In genomic region chr11:107859288-107859687, GRCm38 (mm10) we compare ENCODE assay signal across 10 mouse cellular contexts. TPM values are rescaled to one million over a fixed set of nuclear protein-coding genes. Genes with fewer than 3 reads are reported as not detected.
DNase-seq lines count a peak whose midpoint lies in the region; ATAC-seq and TF ChIP-seq lines count a peak whose summit lies in the region.
"Had no signal": no experiment of that assay in that cellular context is flagged by ENCODE, and none has a peak within 500 bp of the region (broad histone marks: within the 10 kb centered on the region; RNA-seq: fewer than 3 reads in every experiment).

No protein-coding gene starts in this region.

- no peaks in the 10 kb centered on the region for H3K27me3 ChIP-seq in forebrain, embryonic 11.5 days (ENCODE audit: control insufficient read depth, insufficient read depth, low read length)
- H3K27me3 ChIP-seq in forebrain, embryonic 13.5 days = no peaks in the 10 kb centered on the region
- H3K27me3 ChIP-seq in spleen, adult 2 months (ENCODE audit: control insufficient read depth, insufficient read depth, low read length) = no peaks in the 10 kb centered on the region
- no peaks in the 10 kb centered on the region for H3K27me3 ChIP-seq in hindbrain, embryonic 15.5 days
- peaks cover 5% of the 10 kb centered on the region; the same call in 1 of the 2 replicates for H3K27me3 ChIP-seq in lung, embryonic 14.5 days (ENCODE audit: insufficient read depth, low read length)
- no peaks in the 10 kb centered on the region for H3K27me3 ChIP-seq in splenic B cell, adult 2 months (ENCODE audit: control insufficient read depth, insufficient read depth, low read length, poor library complexity, severe bottlenecking)
- H3K27me3 ChIP-seq: stomach, embryonic 15.5 days had no signal

- TF ChIP-seq CTCF in spleen, adult 2 months (IDR thresholded peaks at IDR 0.05; ENCODE audit: extremely low read depth, insufficient read depth, insufficient read length, insufficient replicate concordance) = peak; percentile 29; the same call in 1 of the 2 replicates
- TF ChIP-seq CTCF in lung, embryonic 14.5 days (IDR thresholded peaks at IDR 0.05; ENCODE audit: low read depth) = peak; percentile 90

- WGBS in forebrain, embryonic 11.5 days = 29% methylated on average over 7 of the region's 7 CpGs
- WGBS in forebrain, embryonic 13.5 days = 17% methylated on average over 7 of the region's 7 CpGs
- 21% methylated on average over 7 of the region's 7 CpGs for WGBS in spleen, adult 2 months
- 23% methylated on average over 7 of the region's 7 CpGs for WGBS in hindbrain, embryonic 15.5 days
- WGBS in lung, embryonic 14.5 days = 14% methylated on average over 7 of the region's 7 CpGs

- peak; percentile 49; the same call in 1 of the 2 replicates for ATAC-seq in forebrain, embryonic 11.5 days (replicated peaks; ENCODE audit: low FRiP score)
- ATAC-seq in forebrain, embryonic 13.5 days = no peak
- ATAC-seq in hindbrain, embryonic 15.5 days (ENCODE audit: low FRiP score, low read depth) = peak; percentile 33; the same call in 1 of the 2 replicates
- ATAC-seq in lung, embryonic 14.5 days (ENCODE audit: insufficient read depth) = no peak

- no peaks in the 10 kb centered on the region for H3K4me1 ChIP-seq in forebrain, embryonic 11.5 days (replicated peaks; ENCODE audit: control insufficient read depth, insufficient read depth, low read length)
- peaks cover 8% of the 10 kb centered on the region; the same call in 1 of the 2 replicates for H3K4me1 ChIP-seq in forebrain, embryonic 13.5 days
- H3K4me1 ChIP-seq in spleen, adult 2 months (ENCODE audit: control insufficient read depth, insufficient read depth, insufficient read length) = no peaks in the 10 kb centered on the region
- H3K4me1 ChIP-seq in hindbrain, embryonic 15.5 days (replicated peaks) = peaks cover 13% of the 10 kb centered on the region; the same call in 1 of the 2 replicates
- no peaks in the 10 kb centered on the region for H3K4me1 ChIP-seq in lung, embryonic 14.5 days (ENCODE audit: insufficient read depth)
- H3K4me1 ChIP-seq: limb, embryonic 12.5 days; stomach, embryonic 15.5 days had no signal

- no peak overlapping the region for H3K4me3 ChIP-seq in forebrain, embryonic 11.5 days (ENCODE audit: low read depth, low read length)
- H3K4me3 ChIP-seq in forebrain, embryonic 13.5 days = no peak overlapping the region
- H3K4me3 ChIP-seq in spleen, adult 2 months (ENCODE audit: extremely low read depth, insufficient read depth, insufficient read length) = no peak overlapping the region
- no peak overlapping the region for H3K4me3 ChIP-seq in hindbrain, embryonic 15.5 days
- no peak overlapping the region for H3K4me3 ChIP-seq in lung, embryonic 14.5 days (ENCODE audit: low read depth, low read length)
- H3K4me3 ChIP-seq: limb, embryonic 12.5 days; stomach, embryonic 15.5 days had no signal

- no peaks in the 10 kb centered on the region for H3K36me3 ChIP-seq in forebrain, embryonic 11.5 days (ENCODE audit: control insufficient read depth, insufficient read depth, low read length)
- no peaks in the 10 kb centered on the region for H3K36me3 ChIP-seq in forebrain, embryonic 13.5 days (ENCODE audit: poor library complexity, severe bottlenecking)
- H3K36me3 ChIP-seq in spleen, adult 2 months (ENCODE audit: control insufficient read depth, insufficient read depth, low read length) = no peaks in the 10 kb centered on the region
- no peaks in the 10 kb centered on the region for H3K36me3 ChIP-seq in hindbrain, embryonic 15.5 days
- H3K36me3 ChIP-seq in lung, embryonic 14.5 days (ENCODE audit: insufficient read depth) = no peaks in the 10 kb centered on the region
- H3K36me3 ChIP-seq in splenic B cell, adult 2 months (ENCODE audit: control insufficient read depth, insufficient read depth, low read length, poor library complexity, severe bottlenecking) = no peaks in the 10 kb centered on the region
- H3K36me3 ChIP-seq: limb, embryonic 12.5 days; stomach, embryonic 15.5 days had no signal

- H3K27ac ChIP-seq in forebrain, embryonic 11.5 days (ENCODE audit: low read depth, low read length) = no peak overlapping the region
- no peak overlapping the region for H3K27ac ChIP-seq in forebrain, embryonic 13.5 days
- no peak overlapping the region for H3K27ac ChIP-seq in spleen, adult 2 months (ENCODE audit: insufficient read depth, low read length)
- no peak overlapping the region for H3K27ac ChIP-seq in hindbrain, embryonic 15.5 days (replicated peaks)
- H3K27ac ChIP-seq in lung, embryonic 14.5 days (ENCODE audit: low read depth) = no peak overlapping the region
- H3K27ac ChIP-seq: limb, embryonic 12.5 days; stomach, embryonic 15.5 days had no signal

- no peak overlapping the region for H3K4me2 ChIP-seq in forebrain, embryonic 11.5 days (ENCODE audit: low read depth, low read length, severe bottlenecking)
- no peak overlapping the region for H3K4me2 ChIP-seq in forebrain, embryonic 13.5 days
- no peak overlapping the region for H3K4me2 ChIP-seq in hindbrain, embryonic 15.5 days
- H3K4me2 ChIP-seq in lung, embryonic 14.5 days = no peak overlapping the region
- H3K4me2 ChIP-seq: limb, embryonic 12.5 days; stomach, embryonic 15.5 days had no signal

- TF ChIP-seq POLR2A in spleen, adult 2 months (IDR thresholded peaks at IDR 0.05; ENCODE audit: low read depth, low read length) = no peak

- no peak overlapping the region for H3K9ac ChIP-seq in forebrain, embryonic 11.5 days (ENCODE audit: low read length)
- H3K9ac ChIP-seq in forebrain, embryonic 13.5 days = no peak overlapping the region
- H3K9ac ChIP-seq in hindbrain, embryonic 15.5 days = no peak overlapping the region
- no peak overlapping the region for H3K9ac ChIP-seq in lung, embryonic 14.5 days
- H3K9ac ChIP-seq: limb, embryonic 12.5 days; stomach, embryonic 15.5 days had no signal

- no peaks in the 10 kb centered on the region for H3K9me3 ChIP-seq in forebrain, embryonic 11.5 days (ENCODE audit: control insufficient read depth, low read length)
- no peaks in the 10 kb centered on the region for H3K9me3 ChIP-seq in forebrain, embryonic 13.5 days (replicated peaks)
- no peaks in the 10 kb centered on the region for H3K9me3 ChIP-seq in hindbrain, embryonic 15.5 days
- no peaks in the 10 kb centered on the region for H3K9me3 ChIP-seq in lung, embryonic 14.5 days (ENCODE audit: low read depth, low read length)
- H3K9me3 ChIP-seq: limb, embryonic 12.5 days; stomach, embryonic 15.5 days had no signal

- peak; percentile 77 for DNase-seq in forebrain, embryonic 11.5 days (ENCODE audit: low spot score)
- DNase-seq in spleen, adult 2 months (ENCODE audit: low read depth in 1 of 2, low spot score in 2 of 2) = peak; percentile 8 to 14
- no peak for DNase-seq in spleen, postnatal 14 days (ENCODE audit: low spot score in 2 of 2)
- peak; percentile 77 to 78 for DNase-seq in cerebellum, postnatal 14 days
- DNase-seq in lung, embryonic 14.5 days = peak; percentile 89
- peak; percentile 58 for DNase-seq in splenic B cell, adult 2 months (ENCODE audit: low read depth, low spot score)

RNA-seq across cellular contexts. Expression of gene Cacng5, which starts 55.6 kb away (rescaled TPM):
- polyA plus RNA-seq in forebrain, embryonic 11.5 days (2014; fragmentation: Nextera tagmentation; extraction: Ambion mirVana) = 0.69 and 1.1 TPM in 2 replicates
- 1.4 and 2.2 TPM in 2 replicates for polyA plus RNA-seq in forebrain, embryonic 13.5 days (2015; fragmentation: Nextera tagmentation; extraction: Ambion mirVana)
- polyA plus RNA-seq in spleen, adult 2 months (2012; rRNA removed) = not detected in 2 replicates
- polyA plus RNA-seq in hindbrain, embryonic 15.5 days (2015; fragmentation: Nextera tagmentation; extraction: Ambion mirVana) = 10.7 and 11.5 TPM in 2 replicates
- polyA plus RNA-seq in lung, embryonic 14.5 days (2014; fragmentation: Nextera tagmentation; extraction: Ambion mirVana) = 0.16 TPM in 1 of 2 replicates, not detected in the other

Comparison
In these comparisons a context has a peak if more than half of its experiments do, and no peak if none do; other contexts are left out.
1. ATAC-seq: peak in forebrain, embryonic 11.5 days (single experiment) and hindbrain, embryonic 15.5 days (single experiment); none in forebrain, embryonic 13.5 days (single experiment) and lung, embryonic 14.5 days (single experiment).
2. DNase-seq: peak in forebrain, embryonic 11.5 days (single experiment), spleen, adult 2 months (2 of 2), cerebellum, postnatal 14 days (2 of 2), lung, embryonic 14.5 days (single experiment) and splenic B cell, adult 2 months (single experiment); none in spleen, postnatal 14 days (0 of 2).